Mouse (Mus musculus) skeletal muscle tissue, adult 2 months (tissue): ENCODE measurements around the gene Nkd2.

Experiments
- DNase-seq: peaks from one replicate; pipeline ENCODE4 v3.0.0-alpha.2; 2012; ENCODE audit warnings: low read depth, low spot score

Gene Nkd2

DNA sequence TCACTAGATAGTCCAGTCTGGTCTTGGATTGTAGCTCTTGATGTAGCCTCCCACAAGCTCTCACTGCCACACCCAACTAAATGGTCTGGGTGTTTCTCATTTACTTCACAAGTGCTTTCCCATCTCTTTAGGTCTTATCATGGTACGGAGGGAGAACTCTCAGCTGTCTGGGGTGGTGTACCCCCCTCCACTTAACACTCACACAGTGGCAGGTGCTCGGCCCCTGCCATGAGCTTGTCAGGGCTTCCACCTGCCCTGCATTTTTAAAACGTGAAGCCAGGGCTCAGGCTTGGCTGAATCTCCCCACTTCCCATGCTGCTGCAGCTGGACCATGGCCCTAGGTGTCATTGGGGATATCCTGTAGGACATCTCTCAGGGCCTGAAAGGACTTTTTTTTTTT, 28.5 kb downstream of the Nkd2 start:
- DNase-seq, result no peak

DNA sequence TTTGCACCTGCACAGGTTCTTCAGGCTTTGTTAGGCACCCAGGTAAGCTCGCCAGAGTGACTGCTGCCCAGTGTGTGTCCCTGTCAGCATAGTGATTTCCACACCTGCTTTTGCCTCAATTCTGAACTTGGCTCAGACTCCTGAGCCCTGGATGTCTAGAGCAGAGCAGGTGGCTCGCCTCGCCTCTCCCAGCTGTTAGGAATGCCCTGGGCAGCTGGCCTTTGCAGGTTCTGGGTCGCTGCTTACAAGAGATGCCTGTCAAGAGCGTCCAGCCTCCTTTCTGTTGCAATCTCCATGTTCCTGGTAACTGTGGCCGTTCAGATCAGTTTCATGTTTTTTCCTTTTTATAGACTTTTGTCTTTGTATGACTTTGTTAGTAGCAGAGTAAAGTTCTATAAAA, 31.1 kb downstream of the Nkd2 start:
- no peak for DNase-seq

DNA sequence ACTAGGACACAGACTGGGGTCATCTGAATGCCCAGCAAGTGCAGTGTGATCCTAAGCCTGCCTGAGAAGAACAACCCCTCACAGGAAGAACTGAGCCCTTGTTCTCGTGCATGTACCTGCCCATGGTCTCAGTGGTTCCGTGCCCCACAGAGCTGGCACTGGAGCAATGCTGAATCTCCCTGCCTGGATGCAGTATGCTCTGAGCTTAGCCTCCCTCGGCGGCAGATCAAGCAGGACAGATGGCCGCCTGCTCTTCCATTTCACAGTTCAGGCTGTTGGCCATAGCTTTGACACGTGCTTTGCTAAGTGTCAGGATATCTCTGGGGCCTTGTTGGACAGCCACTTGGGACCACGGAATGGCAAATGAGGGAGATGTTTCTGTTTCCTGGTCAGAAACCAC, 33.2 kb downstream of the Nkd2 start:
- no peak for DNase-seq

DNA sequence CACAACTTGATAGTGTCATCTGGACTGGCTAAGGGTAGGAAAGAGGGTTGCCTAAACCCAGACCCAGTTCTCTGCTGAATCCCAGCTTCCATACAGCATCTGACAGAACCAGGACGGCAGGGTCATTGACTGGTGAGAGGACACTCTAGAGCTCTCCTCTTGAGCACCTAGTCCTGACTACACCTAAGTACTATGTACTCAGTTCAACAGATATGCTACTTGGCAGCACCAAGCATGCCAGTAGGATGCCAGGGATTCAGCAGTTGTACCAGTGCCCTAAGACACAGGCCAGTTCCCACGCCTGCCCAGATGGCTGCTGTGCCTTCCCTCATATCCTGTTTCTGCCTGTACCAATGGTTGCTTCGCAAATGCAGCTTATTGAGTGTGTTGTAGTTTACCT, 34.5 kb downstream of the Nkd2 start:
- no peak for DNase-seq

DNA sequence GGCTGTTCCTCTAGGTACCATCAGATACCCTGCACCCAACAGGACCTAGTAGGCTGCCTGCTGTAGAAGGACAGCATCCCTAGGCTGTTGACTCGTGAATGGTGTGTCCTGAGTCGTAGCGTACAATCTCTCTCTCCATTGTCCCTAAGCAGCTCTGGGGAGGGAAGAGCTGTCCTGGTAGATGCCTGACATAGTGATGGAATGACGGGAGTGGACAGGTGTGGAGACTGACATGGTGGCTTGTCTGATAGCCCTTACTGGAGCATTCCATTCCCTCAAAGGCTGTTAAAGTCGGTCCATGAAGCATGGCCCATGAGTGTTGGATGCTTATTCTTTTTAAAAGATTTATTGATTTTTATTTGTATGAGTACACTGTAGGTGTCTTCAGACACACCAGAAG, 42.5 kb downstream of the Nkd2 start:
- DNase-seq, result no peak

DNA sequence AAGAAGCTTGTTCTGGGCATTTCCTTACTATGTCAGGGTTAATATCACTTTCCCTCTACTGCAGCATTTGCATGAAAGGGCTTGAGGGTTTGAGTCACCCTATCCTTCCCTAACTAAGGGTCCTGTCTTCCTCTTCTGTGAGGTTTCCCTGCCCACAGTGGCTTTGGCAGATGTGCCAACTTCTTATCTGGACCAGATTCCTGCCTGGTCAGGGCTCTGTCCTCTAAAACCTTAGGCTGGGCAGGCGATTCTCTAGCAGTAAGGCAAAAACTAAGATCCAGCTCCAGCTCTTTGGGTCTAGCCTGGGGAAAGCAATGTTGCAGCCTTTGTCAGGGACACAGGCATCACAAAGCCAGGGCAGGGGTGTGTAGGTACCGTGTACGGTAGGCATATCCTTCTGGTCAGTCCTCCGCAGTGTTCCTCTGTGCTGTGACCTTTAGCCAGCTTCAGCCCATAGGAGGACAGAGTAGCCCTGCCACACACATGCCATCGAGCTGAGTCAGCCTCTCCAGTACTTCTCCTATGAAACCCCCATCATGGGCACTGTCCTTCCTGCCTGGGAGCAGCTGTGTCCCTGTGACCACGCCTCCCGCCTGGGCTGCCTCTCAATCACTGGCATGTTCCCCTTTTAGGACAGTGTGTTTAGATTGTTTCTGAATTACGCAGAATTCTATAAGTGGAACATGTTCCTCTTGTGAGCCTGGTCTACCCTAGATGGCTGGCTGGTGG, 43.8 kb downstream of the Nkd2 start:
- DNase-seq, result peak; percentile 53

DNA sequence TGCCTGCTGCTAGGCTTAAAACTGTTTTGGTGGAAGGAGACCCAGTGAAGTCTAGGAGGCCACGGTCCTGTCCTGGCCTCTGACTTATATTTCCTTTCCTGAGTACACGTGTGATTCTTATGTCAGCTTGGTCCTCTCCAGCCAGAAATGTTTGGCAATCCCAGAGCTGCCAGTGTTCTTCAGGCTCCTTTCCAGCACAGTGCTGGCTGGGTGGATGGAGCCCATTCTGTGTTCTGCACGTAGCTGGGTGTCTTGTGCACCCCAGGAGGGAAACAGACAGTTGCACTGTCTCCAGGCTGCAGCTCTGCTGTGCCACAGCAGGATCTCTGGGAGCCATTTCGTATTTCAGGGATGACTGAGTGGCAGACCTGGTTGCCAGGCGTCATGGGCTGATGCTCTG, 48.3 kb downstream of the Nkd2 start:
- no peak for DNase-seq

DNA sequence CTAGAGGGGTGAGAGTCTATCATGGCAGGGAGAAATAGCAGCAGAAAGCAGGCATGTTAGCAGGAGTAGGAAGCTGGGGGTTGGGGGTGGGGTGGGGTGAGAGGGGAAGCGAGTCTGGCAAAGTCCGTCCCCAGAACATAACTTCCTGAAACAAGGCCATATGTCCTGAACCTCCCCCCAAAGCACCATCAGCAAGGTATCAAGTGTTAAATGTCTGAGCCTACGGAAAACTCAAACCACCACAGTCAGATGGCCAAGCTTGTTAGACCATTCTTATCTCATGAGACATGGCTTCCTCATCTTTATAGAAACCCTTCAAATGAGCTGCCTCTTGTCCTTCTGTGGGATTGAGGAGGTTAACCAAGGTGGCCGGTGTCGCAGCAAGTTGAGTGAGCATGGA, 54.3 kb downstream of the Nkd2 start:
- DNase-seq, result no peak

DNA sequence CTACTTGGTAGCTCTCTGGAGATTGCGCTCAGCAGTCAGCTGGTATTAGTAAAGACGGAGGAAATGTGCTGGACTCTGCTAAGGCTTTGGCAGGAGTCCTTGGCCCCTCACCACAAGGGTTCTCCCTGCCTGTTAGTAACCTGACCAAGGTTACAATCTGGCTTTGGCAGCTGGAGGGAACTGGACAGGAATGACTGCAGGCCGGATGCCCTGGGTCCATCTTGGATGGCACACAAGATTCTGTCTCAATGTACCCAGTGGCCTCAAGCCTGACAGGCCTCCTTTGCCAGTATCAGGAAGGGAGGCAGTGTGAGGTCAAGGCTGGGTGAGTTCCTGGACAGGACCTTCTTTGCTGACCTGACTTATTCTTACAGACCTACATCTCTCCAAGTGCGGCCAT, 55.3 kb downstream of the Nkd2 start:
- peak; percentile 69 for DNase-seq

DNA sequence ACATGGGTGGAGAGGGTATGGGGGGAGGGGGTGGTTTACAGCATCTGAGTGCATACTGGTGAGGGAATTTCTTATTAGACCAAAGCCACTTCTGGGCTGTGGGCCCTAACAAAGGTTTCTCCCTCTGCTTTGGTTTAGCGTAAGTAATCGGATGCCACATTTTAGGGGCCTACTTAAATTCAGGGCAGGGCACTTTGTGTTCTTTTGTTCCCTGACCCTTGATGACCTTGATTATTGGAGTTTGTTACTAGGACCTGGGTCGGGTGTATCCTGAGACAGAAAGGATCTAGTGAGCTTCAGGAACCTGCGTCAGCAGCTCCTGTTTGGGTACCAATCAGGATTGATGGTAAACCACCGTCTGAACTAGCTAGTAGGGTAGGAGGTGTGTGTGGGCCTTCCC, 64.9 kb downstream of the Nkd2 start:
- DNase-seq, result no peak

DNA sequence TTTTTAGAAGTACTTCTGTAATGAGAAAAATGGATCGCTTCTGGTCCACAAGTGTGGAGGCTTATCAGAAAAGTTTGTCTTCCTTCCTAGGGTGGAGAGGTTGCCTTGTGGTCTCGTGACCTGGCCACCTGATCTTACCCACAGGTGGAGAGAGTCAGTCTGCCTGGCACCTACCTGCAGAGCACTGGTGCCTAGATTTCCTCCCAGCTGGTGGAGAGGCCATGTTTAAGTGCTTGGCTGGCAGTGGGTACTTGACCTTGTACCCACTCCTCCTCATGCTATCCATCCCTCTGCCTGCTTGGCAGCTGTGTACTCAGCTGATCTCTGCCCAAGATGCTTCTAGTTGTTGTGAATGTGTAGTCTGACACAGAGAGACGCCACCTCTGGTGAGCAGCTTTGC, 69.9 kb downstream of the Nkd2 start:
- DNase-seq, result no peak

DNA sequence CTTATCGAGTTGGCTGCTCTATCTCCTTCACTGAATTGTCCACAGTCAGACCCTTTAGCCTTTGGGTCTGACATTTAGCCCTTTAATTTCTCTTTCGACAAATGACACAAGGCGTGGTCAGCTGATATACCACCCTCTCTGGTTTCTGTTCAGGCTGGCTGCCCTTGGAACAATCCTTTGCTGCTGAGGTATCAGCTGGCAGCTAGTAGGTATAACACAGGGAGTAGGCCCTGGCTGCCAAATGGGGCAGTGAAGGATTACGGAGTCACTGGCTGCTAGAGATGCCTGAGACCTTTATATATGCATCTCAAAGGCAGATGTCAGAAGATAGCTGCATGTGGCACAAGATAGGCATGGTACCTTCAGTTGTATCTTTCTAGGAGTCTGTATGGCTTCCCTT, 71.6 kb downstream of the Nkd2 start:
- DNase-seq, result no peak

DNA sequence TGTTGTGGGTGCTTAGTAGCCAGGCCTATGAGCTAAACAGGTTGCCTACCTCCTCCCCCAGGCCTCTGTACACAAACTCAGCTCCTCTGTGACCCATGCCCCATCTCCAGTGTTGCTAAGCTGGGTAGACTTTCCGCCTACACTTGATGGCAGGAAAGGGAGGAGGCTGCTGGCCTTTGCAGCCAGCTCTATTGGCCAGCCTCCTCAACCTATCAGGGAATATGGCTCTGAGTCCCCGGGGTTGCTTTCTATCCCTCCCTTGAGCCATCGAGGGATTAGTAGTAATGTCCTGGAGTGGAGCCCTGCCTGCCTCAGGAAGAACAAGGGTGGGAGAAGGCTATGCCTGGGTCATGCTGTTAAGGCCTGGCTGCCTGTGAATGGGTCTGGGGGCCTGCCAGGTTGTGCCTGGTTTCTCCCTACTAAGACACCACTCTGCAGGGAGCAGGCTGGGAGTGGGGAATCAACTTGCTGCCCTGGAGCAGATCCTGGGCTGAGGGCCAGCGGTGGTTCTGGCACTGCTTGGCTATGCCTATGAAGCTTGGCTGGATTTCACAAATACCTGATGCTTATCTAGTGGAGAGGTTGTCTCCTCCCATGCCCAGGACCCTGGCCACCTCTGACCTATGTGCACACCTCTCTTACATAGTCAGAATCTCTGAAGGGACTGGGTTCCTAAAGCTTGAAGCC, 73.8 kb downstream of the Nkd2 start:
- no peak for DNase-seq

DNA sequence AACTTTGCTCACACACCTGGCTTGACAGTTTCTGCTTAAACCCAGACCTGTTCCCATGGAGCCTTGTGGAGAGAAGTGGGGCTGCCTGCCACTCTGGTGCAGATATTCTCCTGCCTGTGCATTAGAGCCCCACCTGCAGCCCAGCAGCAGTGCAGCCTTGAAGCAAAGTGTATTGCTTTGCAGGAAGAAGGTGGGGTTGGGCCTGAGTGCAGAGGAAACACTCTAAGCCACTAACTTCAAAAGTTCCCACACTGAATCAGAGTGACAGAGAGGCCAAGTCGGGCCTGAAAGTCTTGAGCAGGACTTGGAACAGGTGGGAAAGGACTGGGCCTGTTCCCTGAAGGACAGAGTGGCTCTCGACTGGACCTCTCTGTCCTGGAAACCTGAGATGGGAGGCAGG, 74.8 kb downstream of the Nkd2 start:
- DNase-seq, result no peak

DNA sequence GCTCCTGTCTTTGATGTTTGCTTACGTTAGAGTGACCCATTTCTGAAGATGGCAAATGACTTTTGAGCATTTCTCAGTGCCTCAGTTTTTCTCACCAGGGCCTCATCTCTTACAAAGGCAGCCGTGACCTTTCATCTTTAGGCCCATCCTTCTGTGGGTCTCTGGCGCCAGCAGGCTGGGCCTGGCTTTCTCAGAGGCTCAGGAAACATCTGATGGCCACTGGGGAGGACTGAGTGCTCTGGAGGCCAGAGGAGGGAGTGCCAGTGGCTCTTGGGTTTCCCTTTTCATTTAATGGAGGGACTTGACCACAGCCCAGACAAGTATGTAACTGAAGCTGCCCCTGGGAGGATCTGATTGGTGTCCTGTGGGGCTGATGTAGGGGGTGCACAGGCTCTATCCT, 76.3 kb downstream of the Nkd2 start:
- no peak for DNase-seq

DNA sequence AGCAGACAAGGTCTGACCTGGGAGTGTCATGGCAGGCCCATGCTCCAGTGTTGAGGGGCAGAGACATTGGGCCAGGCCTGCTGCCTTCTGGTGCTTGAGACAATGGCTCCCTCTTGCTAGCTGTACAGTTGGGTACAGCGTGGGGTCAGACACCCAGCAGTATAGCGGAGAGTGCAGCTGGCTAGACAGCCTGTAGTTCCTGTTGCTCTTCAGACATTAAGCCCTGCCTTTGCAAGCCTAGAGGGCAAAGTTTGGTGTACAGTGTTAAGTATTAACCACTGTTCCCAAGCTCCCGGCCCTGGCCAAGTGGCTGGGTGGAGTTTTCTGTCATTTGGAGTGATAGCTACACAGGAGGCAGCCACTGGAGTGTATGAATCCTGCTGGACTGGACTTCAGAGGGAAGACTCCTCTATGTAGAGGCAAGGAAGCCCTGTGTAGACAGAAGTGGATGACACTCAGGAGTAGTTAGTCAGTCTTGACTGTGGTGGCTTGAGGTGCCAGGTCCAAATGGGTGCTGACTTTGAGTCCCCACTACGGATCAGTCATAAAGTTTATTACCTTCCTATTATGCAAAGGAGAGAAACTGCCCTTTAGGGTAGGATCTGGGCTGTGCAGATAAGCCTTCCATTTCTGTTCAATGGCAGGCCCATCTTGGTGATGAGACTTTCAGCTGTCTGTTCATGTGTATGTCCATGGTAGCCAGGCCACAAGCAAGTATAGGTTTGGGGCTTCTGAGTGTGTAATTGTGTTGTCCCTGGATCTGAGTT, 77.3 kb downstream of the Nkd2 start:
- no peak for DNase-seq
